Mouse (Mus musculus) left cerebral cortex, postnatal 4 days (tissue): ENCODE data around the gene Lim2. TPM values are rescaled to one million over a fixed set of nuclear protein-coding genes. Genes with fewer than 3 reads are reported as not detected.

Source experiments
- microRNA-seq: library from miRNA; unstranded; fragments of <30 nt; microRNA quantifications from one replicate; pipeline ENCODE4 v1.2.0, GENCODE M21; 2022
- total RNA-seq, 2 experiments: library from RNA; stranded (reverse); gene quantifications; 2 replicates each; pipeline ENCODE4 v1.2.3; 2021

The Lim2 gene
- total RNA-seq, 2 experiments from 2014 or later, result not detected

Small RNA genes lying within 50 kb of the gene (microRNA-seq; reads per million reads assigned to microRNA genes)
- 1.2 reads per million for gene Mir7051

Other genes starting within 250 kb of the Lim2 start
- 10 to 100 TPM; 26.3 to 27.8 TPM for gene Zfp715, start 114.4 kb upstream of the Lim2 start, total RNA-seq
- gene Siglecf, start 76.3 kb upstream of the Lim2 start, total RNA-seq, result under 1 TPM; 0.16 to 0.26 TPM
- gene Siglecg, start 19.5 kb upstream of the Lim2 start, total RNA-seq, result not detected
- gene Nkg7, start 9.4 kb downstream of the Lim2 start, total RNA-seq, result not detected
- not detected for gene Cldnd2, start 13.1 kb downstream of the Lim2 start, total RNA-seq
- 10 to 100 TPM; 44.7 to 47.5 TPM for gene Etfb, start 16.4 kb downstream of the Lim2 start, total RNA-seq
- 1 to 10 TPM in 1 of 2 experiments, not detected in 1; 2.1 TPM for gene Gm45233, start 16.5 kb downstream of the Lim2 start, total RNA-seq
- gene Vsig10l, start 35.5 kb downstream of the Lim2 start, total RNA-seq, result 1 to 10 TPM; 5.4 to 7.5 TPM
- 10 to 100 TPM; 57.1 to 59.1 TPM for gene Iglon5, start 62.4 kb downstream of the Lim2 start, total RNA-seq
- gene 4931406B18Rik, start 78.3 kb downstream of the Lim2 start, total RNA-seq, result not detected
- gene Cd33, start 116.8 kb downstream of the Lim2 start, total RNA-seq, result 1 to 10 TPM; 2.3 to 2.5 TPM
- gene Zfp658, start 134.6 kb downstream of the Lim2 start, total RNA-seq, result 1 to 10 TPM; 7.5 to 9.7 TPM
- gene Zfp719, start 151.9 kb downstream of the Lim2 start, total RNA-seq, result 10 to 100 TPM; 18.5 to 19.9 TPM
- under 1 TPM in 1 of 2 experiments, not detected in 1; 0.34 TPM for gene Zfp819, start 179.5 kb downstream of the Lim2 start, total RNA-seq
- gene Ceacam18, start 207.0 kb downstream of the Lim2 start, total RNA-seq, result under 1 TPM in 1 of 2 experiments, not detected in 1; 0.24 TPM
- gene Siglece, start 232.5 kb downstream of the Lim2 start, total RNA-seq, result under 1 TPM; 0.24 to 0.80 TPM
- 10 to 100 TPM; 20.8 to 22.5 TPM for gene Ctu1, start 244.3 kb downstream of the Lim2 start, total RNA-seq